Mouse (Mus musculus) myocyte (in vitro differentiated cells): ENCODE results near the gene Sema4f. TPM values are rescaled to one million over a fixed set of nuclear protein-coding genes. Genes with fewer than 3 reads are reported as not detected.

Experiments used
- H3K27me3 ChIP-seq: one replicate; pipeline ENCODE4 v1.6.1; 2011; ENCODE audit not compliant: control insufficient read depth, insufficient read depth, insufficient read length
- H3K36me3 ChIP-seq: one replicate; pipeline ENCODE4 v1.6.1; 2011; ENCODE audit not compliant: control insufficient read depth, insufficient read depth
- H3K4me2 ChIP-seq: one replicate; pipeline ENCODE4 v1.6.1; 2011; ENCODE audit warnings: low read depth, control low read depth
- H3K4me3 ChIP-seq: one replicate; pipeline ENCODE4 v1.5.1; 2011; ENCODE audit warnings: mild to moderate bottlenecking, control low read depth, moderate library complexity
- H3K79me2 ChIP-seq: one replicate; pipeline ENCODE4 v1.6.1; 2011; ENCODE audit not compliant: control insufficient read depth, insufficient read depth
- H3ac ChIP-seq: one replicate; pipeline ENCODE4 v1.6.1; 2011; ENCODE audit not compliant: control insufficient read depth, insufficient read length
- CEBPB ChIP-seq: IDR thresholded peaks from 2 replicates; pipeline ENCODE4 v1.6.1; 2011; ENCODE audit warnings: mild to moderate bottlenecking, moderate library complexity; ENCODE audit not compliant: poor library complexity, insufficient read depth, severe bottlenecking
- E2F4 ChIP-seq: IDR thresholded peaks from one replicate; pipeline ENCODE4 v1.6.1; 2011; ENCODE audit warnings: mild to moderate bottlenecking, control low read depth, moderate library complexity; ENCODE audit not compliant: insufficient read depth
- MAX ChIP-seq: IDR thresholded peaks from one replicate; pipeline ENCODE4 v1.6.1; 2011; ENCODE audit warnings: low read depth, mild to moderate bottlenecking, control low read depth
- MYOD1 ChIP-seq, 3 experiments: IDR thresholded peaks; one replicate each; pipeline ENCODE4 v1.6.1; 2011; ENCODE audit warnings: control low read depth in 2 of 3, low read depth in 2 of 3, mild to moderate bottlenecking in 2 of 3, moderate library complexity in 1 of 3; ENCODE audit not compliant: insufficient read length in 2 of 3, control insufficient read depth in 1 of 3
- MYOG ChIP-seq, 3 experiments: IDR thresholded peaks; one replicate each; pipeline ENCODE4 v1.6.1; 2011; ENCODE audit warnings: control low read depth in 2 of 3, low read depth in 2 of 3, mild to moderate bottlenecking in 2 of 3; ENCODE audit not compliant: insufficient read length in 2 of 3, control insufficient read depth in 1 of 3, insufficient read depth in 1 of 3
- POLR2A ChIP-seq: IDR thresholded peaks from one replicate; pipeline ENCODE4 v1.6.1; 2011; ENCODE audit warnings: low read depth, mild to moderate bottlenecking, control low read depth, moderate library complexity; ENCODE audit not compliant: insufficient read length
- POLR2AphosphoS2 ChIP-seq: IDR thresholded peaks from one replicate; pipeline ENCODE4 v1.6.1; 2011; ENCODE audit warnings: low read depth, control low read depth; ENCODE audit not compliant: insufficient read length
- REST ChIP-seq: IDR thresholded peaks from one replicate; pipeline ENCODE4 v1.6.1; 2011; ENCODE audit warnings: mild to moderate bottlenecking, control low read depth, moderate library complexity; ENCODE audit not compliant: insufficient read depth, insufficient read length
- SRF ChIP-seq: IDR thresholded peaks from one replicate; pipeline ENCODE4 v1.6.1; 2011; ENCODE audit warnings: low read depth; ENCODE audit not compliant: control insufficient read depth, insufficient read length
- TCF12 ChIP-seq: IDR thresholded peaks from one replicate; pipeline ENCODE4 v1.6.1; 2011; ENCODE audit warnings: mild to moderate bottlenecking, control low read depth; ENCODE audit not compliant: poor library complexity, insufficient read depth, severe bottlenecking
- TCF3 ChIP-seq: IDR thresholded peaks from one replicate; pipeline ENCODE4 v1.6.1; 2011; ENCODE audit warnings: low read depth, control low read depth; ENCODE audit not compliant: insufficient read length
- USF1 ChIP-seq: IDR thresholded peaks from one replicate; pipeline ENCODE4 v1.6.1; 2011; ENCODE audit warnings: low read depth, mild to moderate bottlenecking, control low read depth, moderate library complexity
- polyA plus RNA-seq: library from polyadenylated mRNA; unstranded; fragments of >200 nt; fragmentation: generic; extraction: Trizol; gene quantifications from one replicate; pipeline ENCODE4 v1.2.1, GENCODE M21; 2012; ENCODE audit warnings: missing spikeins

Gene Sema4f
- polyA plus RNA-seq, 1 experiment: 0.54 TPM

GRCm38 (mm10) chr6:82927617-82928016, 12.0 kb downstream of the Sema4f start:
- no peaks in the 10 kb centered on the region for H3K36me3 ChIP-seq
- no peaks in the 10 kb centered on the region for H3K27me3 ChIP-seq
- no peak overlapping the region for H3K4me2 ChIP-seq
- no peak overlapping the region for H3K4me3 ChIP-seq
- no peaks in the 10 kb centered on the region for H3K79me2 ChIP-seq
- no peak overlapping the region for H3ac ChIP-seq
- TF ChIP-seq MAX (no peak), SRF (no peak), MYOD1 (IDR thresholded peaks at IDR 0.05; ENCODE audit: control insufficient read depth in 1 of 3, insufficient read length in 2 of 3, low read depth in 2 of 3) (no peak), E2F4 (no peak), TCF3 (no peak), MYOG (IDR thresholded peaks at IDR 0.05; ENCODE audit: control insufficient read depth in 1 of 3, insufficient read depth in 1 of 3, insufficient read length in 2 of 3, low read depth in 2 of 3) (no peak), TCF12 (no peak), POLR2A (no peak), REST (no peak), POLR2AphosphoS2 (no peak), CEBPB (no peak), USF1 (no peak)

GRCm38 (mm10) chr6:82926528-82926927, 13.0 kb downstream of the Sema4f start:
- TF ChIP-seq MYOD1 (IDR thresholded peaks at IDR 0.05; ENCODE audit: control insufficient read depth in 1 of 3, insufficient read length in 2 of 3, low read depth in 2 of 3): no peak
- no peak for TF ChIP-seq SRF
- TF ChIP-seq POLR2AphosphoS2: no peak
- no peak for TF ChIP-seq MYOG (IDR thresholded peaks at IDR 0.05; ENCODE audit: control insufficient read depth in 1 of 3, insufficient read depth in 1 of 3, insufficient read length in 2 of 3, low read depth in 2 of 3)
- no peak for TF ChIP-seq TCF12
- no peak for TF ChIP-seq USF1
- TF ChIP-seq TCF3: no peak
- no peak for TF ChIP-seq POLR2A
- TF ChIP-seq MAX: no peak
- no peak for TF ChIP-seq CEBPB
- no peak for TF ChIP-seq E2F4
- no peak for TF ChIP-seq REST
- Histone ChIP-seq H3K4me2 (no peak overlapping the region), H3ac (no peak overlapping the region), H3K36me3 (no peaks in the 10 kb centered on the region), H3K79me2 (no peaks in the 10 kb centered on the region), H3K4me3 (no peak overlapping the region), H3K27me3 (no peaks in the 10 kb centered on the region)

GRCm38 (mm10) chr6:82926106-82926505, 13.5 kb downstream of the Sema4f start:
- Histone ChIP-seq H3K4me3 (no peak overlapping the region), H3K36me3 (no peaks in the 10 kb centered on the region), H3K4me2 (no peak overlapping the region), H3K79me2 (no peaks in the 10 kb centered on the region), H3ac (no peak overlapping the region), H3K27me3 (no peaks in the 10 kb centered on the region)
- TF ChIP-seq TCF3 (no peak), MYOG (IDR thresholded peaks at IDR 0.05; ENCODE audit: control insufficient read depth in 1 of 3, insufficient read depth in 1 of 3, insufficient read length in 2 of 3, low read depth in 2 of 3) (no peak), POLR2A (no peak), CEBPB (no peak), SRF (no peak), USF1 (no peak), MYOD1 (IDR thresholded peaks at IDR 0.05; ENCODE audit: control insufficient read depth in 1 of 3, insufficient read length in 2 of 3, low read depth in 2 of 3) (no peak), POLR2AphosphoS2 (no peak), REST (no peak), E2F4 (no peak), MAX (no peak), TCF12 (no peak)

- H3K36me3 ChIP-seq: no peaks in the 10 kb centered on the region
- H3K4me2 ChIP-seq: no peak overlapping the region
- TF ChIP-seq TCF3 (no peak), TCF12 (no peak)
- H3K27me3 ChIP-seq: no peaks in the 10 kb centered on the region
- H3K79me2 ChIP-seq: no peaks in the 10 kb centered on the region
- H3ac ChIP-seq: no peak overlapping the region
- no peak overlapping the region for H3K4me3 ChIP-seq
These were observed 14.6 kb downstream of the Sema4f start for GRCm38 (mm10) chr6:82925005-82925404.

- Histone ChIP-seq H3K4me3 (no peak overlapping the region), H3K36me3 (no peaks in the 10 kb centered on the region), H3ac (no peak overlapping the region), H3K27me3 (no peaks in the 10 kb centered on the region), H3K4me2 (no peak overlapping the region), H3K79me2 (no peaks in the 10 kb centered on the region)
- TF ChIP-seq POLR2A (no peak), USF1 (no peak), SRF (no peak), REST (no peak), TCF3 (no peak), E2F4 (no peak), TCF12 (no peak)
These were observed 17.9 kb downstream of the Sema4f start for GRCm38 (mm10) chr6:82921426-82922224.
